Mouse (Mus musculus) adrenal gland, adult (tissue): ENCODE measurements around the gene Slc25a5.

ENCODE experiments used
- DNase-seq, 2 experiments: peaks; one replicate each; pipeline ENCODE4 v3.0.0; 2022 to 2023; ENCODE audit warnings: low spot score in 1 of 2; ENCODE audit not compliant: inconsistent age in 2 of 2

The Slc25a5 gene

DNA sequence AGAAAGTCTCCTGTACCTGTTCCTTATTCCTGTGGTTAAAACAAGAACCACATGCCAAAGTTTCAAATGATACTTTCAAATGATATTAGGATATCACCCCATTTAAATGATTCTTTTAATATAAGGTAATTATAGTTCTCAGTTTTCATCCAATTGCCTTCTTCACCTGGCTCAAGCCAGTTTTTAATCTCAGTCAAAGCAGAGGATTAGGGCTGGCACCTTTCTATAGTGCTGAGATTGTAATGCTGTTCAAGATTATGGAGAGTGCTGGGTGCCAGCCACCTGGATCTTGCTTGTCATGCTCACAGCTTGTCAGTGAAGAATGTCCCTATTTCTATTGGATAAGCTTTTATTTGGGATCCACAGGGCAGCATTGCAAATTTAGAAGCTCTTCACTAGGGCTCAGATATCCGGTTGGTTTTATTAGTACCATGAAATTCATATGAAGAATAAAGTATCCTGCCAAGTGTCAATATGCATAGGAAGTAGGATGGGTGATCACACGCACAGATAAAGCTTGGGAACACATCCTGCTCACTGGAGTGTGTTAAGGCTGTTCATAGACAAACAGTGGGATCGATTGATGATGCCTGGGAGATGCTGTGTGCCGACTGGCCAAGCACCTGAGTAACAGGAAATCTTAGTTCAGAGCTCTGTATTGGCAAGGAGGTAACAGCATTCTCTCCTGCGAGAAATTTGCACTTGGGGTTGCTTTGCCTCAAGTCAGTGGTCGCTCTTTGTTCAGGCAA is 3.9 kb downstream of the Slc25a5 start:
- no peak for DNase-seq

DNA sequence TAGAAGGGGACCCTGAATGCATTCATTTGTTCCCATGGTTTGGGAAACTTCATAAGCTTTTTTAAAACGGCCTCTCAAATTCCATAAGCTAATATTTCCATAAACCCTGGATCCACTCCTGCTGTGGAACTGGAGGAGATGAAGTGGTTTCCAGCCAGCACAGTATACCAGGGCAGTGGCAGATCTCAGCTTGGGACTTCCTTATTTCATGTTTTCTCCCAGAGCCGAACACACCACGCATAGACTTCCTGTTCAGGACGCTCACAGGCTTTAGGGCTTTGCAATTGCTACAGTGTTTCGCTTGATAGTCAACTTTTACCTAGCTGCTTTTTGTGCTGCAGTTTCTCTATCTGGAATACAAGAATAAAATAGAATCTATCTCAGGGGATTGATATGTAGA is 7.7 kb downstream of the Slc25a5 start:
- no peak for DNase-seq

DNA sequence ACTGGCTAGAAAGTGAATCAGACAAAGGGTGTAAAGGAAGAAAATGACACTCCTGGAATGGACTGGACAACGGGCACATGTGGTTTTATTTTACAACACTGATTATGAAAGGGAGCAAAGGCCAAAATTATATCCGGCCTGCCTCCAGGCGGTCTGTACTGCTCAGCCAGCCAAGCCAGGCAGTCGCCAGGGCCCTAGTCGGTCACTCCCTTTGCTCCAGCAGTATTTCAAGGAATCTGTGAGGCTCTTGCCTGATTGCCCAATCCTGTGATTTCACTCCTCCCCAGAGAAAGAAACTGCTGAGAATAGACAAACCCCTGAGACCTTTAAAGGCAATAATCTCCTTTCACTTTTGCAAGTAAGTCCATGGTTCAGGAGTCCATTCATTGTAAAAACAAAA is 8.7 kb downstream of the Slc25a5 start:
- DNase-seq: peak in 1 of 2 experiments; percentile 68

- DNase-seq: peak in 1 of 2 experiments; percentile 40
Observed at GRCm38 (mm10) chrX:36805466-36806235, 10.2 kb downstream of the Slc25a5 start.

DNA sequence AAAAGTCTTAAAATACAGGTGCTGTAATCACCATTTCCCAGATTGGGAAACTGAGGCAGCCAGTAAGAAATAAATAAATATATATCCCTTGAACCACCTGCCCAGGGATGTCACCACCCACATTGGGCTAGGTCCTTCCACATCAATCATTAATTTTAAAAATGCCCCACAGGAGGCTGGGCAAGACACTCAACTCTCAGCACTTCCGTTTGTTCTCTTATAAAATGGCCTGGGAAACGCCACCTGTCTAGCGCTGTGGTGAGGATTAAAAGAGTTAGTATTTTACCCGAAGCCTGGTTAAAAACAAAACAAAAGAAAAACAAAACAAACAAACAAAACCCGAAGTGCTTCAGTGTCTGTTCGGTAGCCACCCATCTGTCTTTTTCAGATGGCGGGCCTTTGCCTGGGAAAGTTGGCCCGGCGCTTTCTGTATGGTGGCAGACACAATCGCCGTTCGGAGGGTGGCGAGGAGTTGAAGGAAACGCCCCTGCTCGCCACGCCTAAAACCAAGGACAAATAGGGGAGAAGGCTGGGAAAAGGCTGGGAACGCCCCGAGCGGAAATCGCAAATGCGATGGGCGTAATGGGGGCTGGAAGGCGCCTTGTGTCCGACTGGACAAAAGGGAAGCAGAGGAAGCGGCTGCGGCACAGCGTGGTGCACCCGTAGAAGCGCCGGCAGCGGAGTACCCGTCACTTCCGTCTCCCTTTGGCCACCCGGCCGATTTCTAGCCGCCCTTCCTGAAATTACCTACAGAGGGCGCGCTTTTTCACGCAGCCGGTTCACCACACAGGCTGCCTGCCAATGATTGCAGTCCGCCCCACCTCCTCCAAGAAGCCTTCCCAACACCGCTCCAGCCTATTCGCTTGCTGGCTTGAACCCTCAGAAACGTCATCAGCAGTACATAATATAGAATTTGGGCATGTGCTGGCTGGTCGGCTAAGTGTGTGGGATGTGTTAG is 12.2 kb downstream of the Slc25a5 start:
- peak; percentile 94 to 96 for DNase-seq

- DNase-seq: no peak
Observed at GRCm38 (mm10) chrX:36808318-36808683, 12.8 kb downstream of the Slc25a5 start.

DNA sequence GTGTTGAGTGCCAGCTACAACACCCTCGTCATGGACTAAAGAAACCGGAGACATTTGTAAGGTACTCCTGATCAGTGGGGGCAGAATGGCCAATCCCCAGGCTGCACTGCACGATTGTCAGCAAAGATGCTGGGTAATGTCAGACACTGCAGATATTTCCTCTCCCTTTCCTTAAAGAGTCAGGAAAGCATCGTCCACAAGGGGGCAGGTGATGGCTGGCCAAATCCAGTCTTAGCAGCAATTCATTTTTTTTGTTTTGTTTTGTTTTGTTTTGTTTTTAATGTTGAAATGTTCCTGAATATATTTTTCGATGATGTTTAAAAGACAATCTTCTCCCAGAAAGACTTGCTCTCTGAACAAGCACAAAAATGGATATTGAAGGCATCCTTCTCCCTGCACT is 15.9 kb downstream of the Slc25a5 start:
- DNase-seq: peak in 1 of 2 experiments; percentile 58

DNA sequence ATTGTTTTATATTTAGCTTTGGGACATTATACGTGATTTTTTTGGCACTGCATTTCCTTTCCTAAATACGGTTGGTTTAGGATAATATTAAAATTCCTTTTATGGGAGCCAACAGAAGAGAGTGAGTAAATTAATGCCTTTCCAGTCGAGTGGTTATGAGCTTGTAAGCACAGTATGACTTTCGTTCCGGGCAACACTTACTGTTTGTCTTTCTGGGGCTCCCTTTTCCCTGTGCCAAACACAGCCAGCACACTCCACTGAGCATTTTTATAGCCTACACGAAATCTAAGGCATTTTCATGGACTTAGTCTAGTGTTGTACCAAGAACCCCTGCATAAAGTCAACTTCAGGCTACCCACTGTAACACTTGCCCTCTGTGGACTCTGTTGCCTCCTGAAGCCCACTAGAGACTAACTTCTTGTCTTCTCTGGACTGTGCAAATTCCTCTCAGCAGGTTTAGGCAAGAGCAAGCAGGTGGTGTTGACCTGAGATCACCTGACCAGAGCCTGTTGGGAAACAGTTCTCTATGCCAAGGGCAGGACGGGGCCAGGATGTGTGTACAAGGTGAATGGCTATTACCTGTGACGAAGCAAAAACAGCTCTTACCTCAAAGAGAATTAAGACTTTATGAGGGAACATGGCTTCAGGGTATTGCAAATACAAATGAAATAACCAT is 18.8 kb downstream of the Slc25a5 start:
- DNase-seq: no peak

- DNase-seq: no peak
Observed at GRCm38 (mm10) chrX:36815022-36815421, 19.6 kb downstream of the Slc25a5 start.

- DNase-seq: no peak
Observed at GRCm38 (mm10) chrX:36815439-36815838, 20.0 kb downstream of the Slc25a5 start.

GRCm38 (mm10) chrX:36816368-36816899 is 21.0 kb downstream of the Slc25a5 start:
- peak in 1 of 2 experiments; percentile 19 for DNase-seq

DNA sequence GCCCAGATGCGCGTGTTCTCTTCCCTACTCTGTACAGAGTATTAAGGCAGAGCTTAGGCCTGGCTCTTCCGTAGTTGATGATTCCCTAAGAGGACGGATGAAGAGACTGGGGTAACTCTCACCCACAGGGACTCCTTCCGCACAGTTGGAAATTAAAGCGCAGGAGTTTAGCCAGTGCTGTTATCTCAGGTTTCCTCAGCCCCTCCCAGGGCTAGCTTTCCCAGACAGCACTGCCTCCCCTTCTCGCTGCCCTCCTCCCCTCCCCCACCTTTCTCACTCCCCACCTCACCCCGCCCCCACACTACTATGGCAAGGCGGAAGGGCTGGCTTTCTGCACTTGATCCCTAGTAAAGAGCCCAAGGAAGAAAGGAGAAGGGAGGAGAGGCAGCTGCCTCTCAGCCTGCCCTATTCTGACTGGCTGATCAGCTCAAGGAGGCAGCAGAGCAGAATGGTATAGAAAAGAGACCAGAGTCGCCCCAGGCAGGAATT is 21.5 kb downstream of the Slc25a5 start:
- peak in 1 of 2 experiments; percentile 28 for DNase-seq

GRCm38 (mm10) chrX:36819575-36819974 is 24.1 kb downstream of the Slc25a5 start:
- DNase-seq: no peak

GRCm38 (mm10) chrX:36820201-36820600 is 24.8 kb downstream of the Slc25a5 start:
- peak; percentile 49 to 79 for DNase-seq

DNA sequence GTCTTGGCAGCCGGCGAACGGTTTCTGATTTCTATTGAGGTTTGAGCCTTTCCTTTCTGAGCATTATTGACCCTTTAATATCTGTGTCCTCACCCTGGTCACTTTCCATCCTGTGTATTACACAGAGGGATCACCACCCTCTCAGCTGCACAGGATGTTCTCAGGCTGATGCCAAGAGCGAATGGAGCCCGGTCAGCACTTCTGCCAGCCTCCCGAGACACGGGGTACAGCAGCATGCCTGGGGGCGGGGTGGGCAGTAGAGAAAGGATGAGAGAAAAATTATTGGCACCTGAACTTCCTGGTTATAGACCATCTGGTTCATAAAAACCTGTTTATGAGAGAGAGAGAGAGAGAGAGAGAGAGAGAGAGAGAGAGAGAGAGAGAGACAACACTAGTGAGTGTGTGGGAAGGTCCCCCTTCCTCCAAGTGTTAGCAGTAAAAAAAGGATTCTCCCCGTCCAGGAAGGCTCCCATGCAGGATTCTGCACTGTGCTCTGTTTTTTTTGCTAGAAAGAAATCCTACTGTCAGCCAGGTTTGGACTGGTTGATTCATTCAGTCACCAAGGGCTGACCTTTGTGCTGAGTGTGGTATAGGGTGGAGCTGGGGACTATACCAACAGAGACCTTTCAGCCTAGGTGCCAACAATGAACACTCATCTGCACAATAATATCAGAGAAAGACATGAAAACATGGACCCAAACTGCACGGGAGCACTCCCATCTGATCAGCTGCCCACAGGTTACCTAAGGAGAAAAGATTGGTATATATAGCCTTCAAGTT is 28.7 kb downstream of the Slc25a5 start:
- no peak for DNase-seq

DNA sequence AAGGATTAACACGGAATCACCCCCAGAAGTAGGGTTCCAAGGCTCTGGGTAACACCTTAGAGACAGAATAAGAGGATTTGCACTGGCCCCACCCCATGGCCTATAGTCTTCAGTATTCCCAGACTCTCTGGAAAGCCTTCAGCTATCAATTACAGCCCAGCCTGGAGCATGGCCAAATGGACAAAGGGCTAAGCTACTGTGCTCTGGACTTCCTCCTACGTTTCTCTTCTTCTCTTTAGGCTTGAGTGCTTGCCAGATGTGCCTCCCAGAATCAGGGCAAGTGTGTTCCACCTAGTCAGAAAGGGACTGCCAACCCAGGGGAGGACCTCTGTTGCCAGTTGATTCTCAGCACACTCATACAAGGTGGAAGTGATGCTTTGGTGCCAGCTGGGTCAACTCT is 29.6 kb downstream of the Slc25a5 start:
- DNase-seq: peak in 1 of 2 experiments; percentile 48

- no peak for DNase-seq
Observed at GRCm38 (mm10) chrX:36826873-36827272, 31.4 kb downstream of the Slc25a5 start.

GRCm38 (mm10) chrX:36830271-36830670 is 34.8 kb downstream of the Slc25a5 start:
- peak; percentile 77 to 89 for DNase-seq

GRCm38 (mm10) chrX:36831632-36832031 is 36.2 kb downstream of the Slc25a5 start:
- DNase-seq: no peak
